Mouse (Mus musculus): ENCODE measurements at regions not wholly inside any gene's neighbourhood (a gene's known extent, or its start where the extent isn't known, plus 50 kb on each side); places are given as distances from the start of the nearest gene placed in this dataset.

DNA sequence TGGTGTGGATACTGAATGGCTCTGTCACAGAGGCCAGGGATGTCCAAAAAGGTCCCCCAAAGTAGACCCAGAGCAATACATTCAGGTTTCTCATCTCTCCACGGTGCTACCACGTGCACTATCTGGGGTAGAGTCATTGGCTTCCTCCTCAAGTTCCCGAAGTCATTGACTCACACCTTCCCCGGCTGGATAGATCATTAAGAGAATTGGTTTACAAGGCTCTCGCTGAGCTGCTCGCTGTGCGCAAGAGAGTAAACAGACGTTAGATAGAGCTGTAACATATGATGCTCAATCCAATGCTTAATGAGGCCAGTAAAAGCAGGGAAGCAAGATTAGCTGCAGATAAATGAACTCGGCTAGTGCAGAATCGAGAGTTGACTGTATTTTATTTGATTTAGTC is 208.9 kb downstream of the Fam169b start:
- TF ChIP-seq ZNF384 (IDR thresholded peaks at IDR 0.05; ENCODE audit: low read depth, low read length) (no peak), MAFK (IDR thresholded peaks at IDR 0.05; ENCODE audit: insufficient read depth, low read depth, low read length) (no peak), CHD2 (IDR thresholded peaks at IDR 0.05; ENCODE audit: low read depth, low read length) (no peak)

All from ES-E14 (cell line).